In the genomic region with DNA sequence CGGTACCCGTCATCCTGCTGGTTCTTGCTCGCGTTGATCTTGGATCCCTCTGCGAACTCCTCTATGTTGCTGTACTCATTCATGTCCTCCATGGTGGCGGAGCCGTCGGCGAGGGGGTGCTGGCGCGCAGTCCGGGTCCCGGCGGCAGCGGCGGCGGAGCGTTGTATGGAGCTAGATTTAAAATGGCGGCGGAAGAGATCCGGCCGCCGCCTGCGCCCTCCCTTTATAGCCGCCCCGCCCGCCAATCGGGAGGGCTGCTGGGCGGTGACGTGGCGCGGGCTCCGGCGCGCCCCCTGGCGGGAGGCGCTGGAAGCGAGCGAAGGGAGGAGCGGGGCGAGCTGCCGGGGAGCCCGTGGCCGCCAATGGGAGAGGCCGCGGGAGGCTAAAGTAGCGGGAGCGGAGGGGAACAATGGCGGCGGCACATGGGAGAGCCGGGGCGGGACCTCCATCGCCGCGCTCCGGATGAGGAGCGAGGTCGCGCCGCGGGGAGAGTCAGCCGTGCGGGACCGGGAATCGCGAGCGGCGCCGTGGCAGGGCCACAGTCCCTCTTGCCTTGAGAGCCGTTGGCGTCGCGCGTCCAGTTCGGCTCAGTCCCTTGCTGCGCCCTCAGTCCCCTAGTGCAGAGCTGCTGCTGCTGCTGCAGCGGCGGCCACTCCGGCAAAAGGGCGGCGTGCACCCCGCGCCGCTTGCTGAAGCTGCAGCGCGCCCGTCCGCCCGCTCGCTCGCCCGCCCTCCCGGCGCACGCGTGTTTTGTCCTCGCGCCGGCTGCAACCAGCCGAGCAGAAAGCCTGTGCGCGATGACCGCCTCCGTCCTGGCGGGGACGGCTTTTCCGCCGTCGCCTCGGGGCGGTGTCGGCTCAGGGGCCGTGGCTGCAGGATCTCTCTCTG, we compare ENCODE assay signal across 8 mouse cellular contexts. TPM values are rescaled to one million over a fixed set of nuclear protein-coding genes. Genes with fewer than 3 reads are reported as not detected.
DNase-seq lines count a peak whose midpoint lies in the region; ATAC-seq lines count a peak whose summit lies in the region.

No protein-coding gene starts in this region.

- H3K9ac ChIP-seq in intestine, embryonic 16.5 days (ENCODE audit: low read depth, low read length) = peak overlapping the region; percentile 97

- H3K27ac ChIP-seq in intestine, embryonic 16.5 days (ENCODE audit: low read length) = peak overlapping the region; percentile 98

- under 1% methylated on average over 107 of the region's 113 CpGs for WGBS in intestine, embryonic 16.5 days

- peak overlapping the region; percentile 94 for H3K4me3 ChIP-seq in intestine, embryonic 16.5 days (ENCODE audit: low read length)

- peaks cover 26% of the 10 kb centered on the region for H3K4me1 ChIP-seq in intestine, embryonic 16.5 days (ENCODE audit: control insufficient read depth, insufficient read depth, low read length)

- peak; percentile 72 for ATAC-seq in intestine, embryonic 16.5 days

- peaks cover 9% of the 10 kb centered on the region; the same call in 1 of the 2 replicates for H3K36me3 ChIP-seq in intestine, embryonic 16.5 days (ENCODE audit: control insufficient read depth, insufficient read depth, low read length)

- peak; percentile 92 for DNase-seq in adrenal gland, adult 8-10 months
- DNase-seq in embryo, embryonic 11.5 days (ENCODE audit: low read depth, low spot score) = peak; percentile 92
- peak; percentile 96 to 98 for DNase-seq in gastrocnemius, postnatal 36 days
- DNase-seq in left cerebral cortex, postnatal 25 days (ENCODE audit: low spot score in 2 of 2) = peak; percentile 95 to 96
- peak; percentile 96 for DNase-seq in mesoderm, embryonic 11.5 days (ENCODE audit: low read depth, low spot score)
- peak; percentile 99 for DNase-seq in right cerebral cortex, postnatal 25 days
- DNase-seq in urinary bladder, postnatal 36 days (ENCODE audit: low spot score in 2 of 2) = peak; percentile 93 to 95

- intact Hi-C loops in gastrocnemius, postnatal 36 days (cut with DNase I) = loop anchor here (2.0 kb wide), 1 partner anchor 60 kb away; a partner anchor contains a TSS
- intact Hi-C loops in left cerebral cortex, postnatal 25 days (cut with DNase I) = loop anchor here (1.0 to 10.0 kb wide), 2 partner anchors 61 to 834 kb away; a partner anchor contains a TSS

- peak overlapping the region; percentile 55 for H3K4me2 ChIP-seq in intestine, embryonic 16.5 days (ENCODE audit: low read depth, low read length)

- no peaks in the 10 kb centered on the region for H3K27me3 ChIP-seq in intestine, embryonic 16.5 days (replicated peaks; ENCODE audit: control insufficient read depth, insufficient read depth, low read length)

- no peaks in the 10 kb centered on the region for H3K9me3 ChIP-seq in intestine, embryonic 16.5 days (ENCODE audit: control insufficient read depth, low read length)

RNA-seq across cellular contexts. Expression of a gene that starts 0.5 kb away (rescaled TPM):
- 100 to 1,000 TPM in 3 of 4 experiments, 10 to 100 TPM in 1; 73.6 to 207 (median 150) TPM for total RNA-seq in adrenal gland, adult 8-10 months (2022)
- 10 to 100 TPM; 63.2 to 70.9 TPM for total RNA-seq in gastrocnemius, postnatal 36 days (2021)
- 90.9 and 102 TPM in 2 replicates for polyA plus RNA-seq in intestine, embryonic 16.5 days (2015; fragmentation: Nextera tagmentation; extraction: Ambion mirVana)
- 100 to 1,000 TPM; 145 to 156 TPM for total RNA-seq in left cerebral cortex, postnatal 25 days (2021)

RNA-seq across cellular contexts. Expression of a gene that starts 0.8 kb away (rescaled TPM):
- total RNA-seq in adrenal gland, adult 8-10 months (2022) = 10 to 100 TPM; 38.5 to 54.6 (median 41.4) TPM
- 1 to 10 TPM; 5.9 to 7.0 TPM for total RNA-seq in gastrocnemius, postnatal 36 days (2021)
- polyA plus RNA-seq in intestine, embryonic 16.5 days (2015; fragmentation: Nextera tagmentation; extraction: Ambion mirVana) = 49.2 and 53.7 TPM in 2 replicates
- 10 to 100 TPM; 50.3 to 57.4 TPM for total RNA-seq in left cerebral cortex, postnatal 25 days (2021)

Comparison
In these comparisons a context has a peak if more than half of its experiments do, and no peak if none do; other contexts are left out.
1. Peak in every context shown above with its lines: DNase-seq, ATAC-seq, H3K4me3 ChIP-seq and H3K27ac ChIP-seq.
2. RNA of a gene that starts 0.8 kb away (total RNA-seq): 50.3 to 57.4 TPM in left cerebral cortex, postnatal 25 days and 38.5 to 54.6 TPM in adrenal gland, adult 8-10 months; 5.9 to 7.0 TPM in gastrocnemius, postnatal 36 days; every median in the first group is over 4 times any median in the second.